Mouse (Mus musculus) cerebellum, adult 2 months (tissue): ENCODE measurements at regions not wholly inside any gene's neighbourhood (a gene's known extent, or its start where the extent isn't known, plus 50 kb on each side); places are given as distances from the start of the nearest gene placed in this dataset.

ENCODE experiments used
- CTCF ChIP-seq: fragments of 200-500 bp; IDR thresholded peaks from 2 replicates; pipeline ENCODE4 v1.5.1; 2011; ENCODE audit warnings: low read depth, mild to moderate bottlenecking, control low read depth, low read length, moderate library complexity, borderline replicate concordance; ENCODE audit not compliant: insufficient read depth
- POLR2A ChIP-seq: fragments of 200-500 bp; IDR thresholded peaks from 2 replicates; pipeline ENCODE4 v1.6.1; 2011; ENCODE audit warnings: low read length, control low read depth, borderline replicate concordance; ENCODE audit not compliant: insufficient read depth

- TF ChIP-seq CTCF (no peak), POLR2A (no peak)
These were observed 335.2 kb upstream of the Klf12 start for GRCm38 (mm10) chr14:100619656-100620030.
